Mouse (Mus musculus) common myeloid progenitor, adult 5-6 weeks (primary cell): Measurements from ENCODE around the gene Prr15l. TPM values are rescaled to one million over a fixed set of nuclear protein-coding genes. Genes with fewer than 3 reads are reported as not detected.
A peak's percentile ranks its signal among the peaks of the same experiment; 100 is the strongest.

Experiments used
- ATAC-seq: replicated peaks from 2 replicates; pipeline ENCODE4 v1.8.0; 2016; ENCODE audit warnings: low read depth, mild to moderate bottlenecking, moderate TSS enrichment, inconsistent platforms; ENCODE audit not compliant: poor library complexity, severe bottlenecking
- total RNA-seq: library from RNA; stranded (forward); fragments of 200-1000, 187-1606 nt; gene quantifications from 2 replicates; pipeline ENCODE4 v1.2.3, GENCODE M21; 2017

The Prr15l gene
- total RNA-seq, 1 experiment from 2014 or later = not detected

DNA sequence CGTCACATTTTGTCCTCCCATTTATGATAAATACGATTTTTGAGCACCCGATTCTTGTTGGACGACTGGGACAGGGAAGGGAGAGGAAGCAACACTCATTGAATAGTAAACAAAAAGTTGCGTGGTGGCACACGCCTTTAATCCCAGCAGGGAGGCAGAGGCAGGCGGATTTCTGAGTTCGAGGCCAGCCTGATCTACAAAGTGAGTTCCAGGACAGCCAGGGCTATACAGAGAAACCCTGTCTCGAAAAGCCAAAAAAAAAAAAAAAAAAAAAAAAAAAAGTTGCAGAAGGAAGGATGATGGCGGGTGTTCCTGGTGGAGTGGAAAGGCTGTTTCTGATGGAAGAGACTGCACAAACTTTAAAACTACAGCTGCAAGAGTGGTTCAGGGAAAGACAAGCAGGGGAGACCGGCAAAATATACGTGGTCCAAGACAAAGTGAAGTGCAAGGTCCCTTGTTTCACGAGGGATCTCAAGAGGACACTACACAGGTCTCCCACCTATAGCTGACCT is 11.0 kb upstream of the Prr15l start:
- ATAC-seq = no peak

DNA sequence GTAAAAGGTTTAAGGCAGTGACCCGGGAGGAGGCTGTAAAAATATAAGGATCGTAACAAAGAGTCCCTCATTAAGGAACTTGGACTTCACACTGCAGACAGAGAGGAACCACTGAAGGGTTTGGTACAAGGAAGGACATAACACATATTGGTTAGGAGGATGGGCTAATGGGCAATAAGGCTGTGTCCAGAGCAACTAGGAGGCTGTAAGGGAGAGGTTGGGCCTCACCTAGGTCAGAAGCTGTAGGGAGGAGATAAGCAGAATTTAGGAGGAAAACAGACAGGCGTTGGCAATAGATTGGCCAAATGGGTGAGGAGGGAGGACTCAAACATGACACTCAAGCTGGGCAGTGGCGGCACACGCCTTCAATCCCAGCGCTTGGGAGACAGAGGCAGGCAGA is 10.5 kb upstream of the Prr15l start:
- ATAC-seq = no peak

DNA sequence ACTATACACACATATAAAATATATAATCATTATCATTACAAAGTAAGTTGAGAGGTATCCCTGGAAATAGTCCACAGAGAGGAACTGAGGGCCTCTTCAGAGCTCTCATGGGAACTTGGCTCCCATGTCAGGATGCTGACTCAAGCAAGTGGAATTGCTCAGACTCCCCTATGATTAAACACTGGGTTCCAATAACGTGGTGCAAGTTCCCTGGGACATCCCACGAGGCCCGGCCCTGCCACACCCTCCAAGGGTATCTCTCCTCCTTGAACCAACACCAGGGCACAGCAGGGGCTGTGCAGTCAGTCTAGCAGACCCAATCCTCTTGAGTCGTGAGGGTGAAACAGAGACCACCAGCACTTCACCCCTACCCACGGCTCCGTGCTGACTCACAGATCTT is 8.9 kb upstream of the Prr15l start:
- ATAC-seq = no peak

DNA sequence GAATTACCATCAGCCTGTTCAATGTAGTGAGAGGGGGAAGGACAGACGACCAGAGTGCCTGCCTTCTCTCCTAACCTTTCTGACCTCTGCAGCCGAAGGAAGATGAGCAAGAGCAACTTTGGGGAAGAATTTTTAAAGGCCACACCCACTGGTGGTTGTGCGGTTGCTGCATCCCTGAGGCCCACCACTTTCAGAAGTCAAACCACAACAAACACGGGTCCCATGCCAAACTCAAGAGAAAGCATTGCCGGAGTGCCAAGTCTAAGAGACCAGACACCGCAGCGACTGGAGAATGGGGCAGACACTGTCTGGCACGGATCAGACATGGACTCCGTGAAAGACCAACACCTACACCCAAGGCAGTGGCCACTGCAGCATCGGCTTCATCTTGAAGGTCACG is 3.0 kb upstream of the Prr15l start:
- ATAC-seq = peak; percentile 62

DNA sequence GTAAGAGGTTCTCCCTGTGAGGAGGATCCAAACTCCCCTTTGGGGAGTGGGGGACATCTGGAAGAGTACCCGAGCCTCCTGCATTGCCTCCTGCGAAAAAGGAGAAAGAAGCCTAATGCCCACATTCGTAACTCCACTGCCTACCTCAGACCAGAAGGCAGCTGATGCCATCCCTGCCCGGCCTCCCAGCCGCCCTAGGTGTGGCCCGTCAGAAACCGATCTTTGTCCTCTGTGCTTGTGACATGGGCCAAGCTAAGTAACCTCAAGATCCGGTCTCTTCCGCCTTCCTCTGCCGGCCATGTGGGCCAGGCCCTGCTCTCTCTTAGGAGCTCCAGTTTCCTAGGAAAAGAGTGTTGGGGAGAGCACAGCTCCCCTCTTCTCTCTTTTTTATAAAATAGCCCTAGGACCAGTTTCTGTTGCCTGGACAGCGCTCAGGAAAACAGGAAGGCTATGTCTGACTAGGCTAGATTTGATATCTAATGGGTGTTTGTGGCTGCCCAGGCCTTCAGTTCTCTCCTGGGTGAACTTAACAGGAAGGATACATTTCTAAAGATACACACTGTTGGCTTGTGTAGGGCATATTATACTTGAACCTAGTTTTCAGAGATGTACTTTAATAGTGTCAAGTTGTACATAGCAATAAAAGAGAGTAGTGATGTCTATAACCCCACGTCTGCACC is 2.3 kb upstream of the Prr15l start:
- ATAC-seq = no peak

DNA sequence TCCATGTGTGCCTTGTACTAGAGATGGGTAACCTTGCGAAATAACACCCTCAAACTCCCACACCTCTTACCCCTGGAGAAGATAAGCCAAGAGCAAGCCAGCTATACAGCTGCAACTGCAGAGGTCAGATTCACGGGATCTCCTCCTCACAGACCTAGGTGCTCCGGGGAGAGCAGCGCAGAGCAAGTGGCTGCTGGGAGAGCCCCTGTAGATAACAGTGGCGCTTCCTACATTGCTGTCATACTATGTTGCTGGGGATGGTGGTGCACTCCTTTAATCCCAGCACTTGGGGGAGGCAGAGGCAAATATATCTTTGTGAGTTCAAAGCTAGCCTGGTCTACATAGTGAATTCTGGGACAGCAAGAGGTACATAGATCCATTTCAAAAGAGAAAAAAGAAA is 1.3 kb upstream of the Prr15l start:
- no peak for ATAC-seq

DNA sequence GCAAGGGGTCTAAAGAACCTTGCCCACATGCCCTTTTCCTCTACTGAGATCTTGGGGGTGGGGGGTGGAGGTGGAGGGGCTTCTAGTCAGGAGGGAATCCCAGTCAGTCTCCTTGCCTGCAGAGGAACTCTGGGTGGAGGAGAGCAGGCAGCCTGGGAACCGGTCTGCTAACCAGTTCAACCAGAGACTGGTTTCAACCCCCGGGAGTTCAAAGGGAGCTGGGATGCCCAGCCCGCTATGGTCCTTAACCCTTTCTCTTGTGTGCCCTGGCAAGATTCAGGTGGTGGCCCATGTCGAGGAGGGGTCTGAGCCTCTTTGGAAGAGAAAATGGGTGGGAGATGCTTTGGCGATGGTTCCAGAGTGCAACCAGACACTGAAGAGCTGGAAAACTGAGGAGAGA is 787 bp downstream of the Prr15l start:
- no peak for ATAC-seq

DNA sequence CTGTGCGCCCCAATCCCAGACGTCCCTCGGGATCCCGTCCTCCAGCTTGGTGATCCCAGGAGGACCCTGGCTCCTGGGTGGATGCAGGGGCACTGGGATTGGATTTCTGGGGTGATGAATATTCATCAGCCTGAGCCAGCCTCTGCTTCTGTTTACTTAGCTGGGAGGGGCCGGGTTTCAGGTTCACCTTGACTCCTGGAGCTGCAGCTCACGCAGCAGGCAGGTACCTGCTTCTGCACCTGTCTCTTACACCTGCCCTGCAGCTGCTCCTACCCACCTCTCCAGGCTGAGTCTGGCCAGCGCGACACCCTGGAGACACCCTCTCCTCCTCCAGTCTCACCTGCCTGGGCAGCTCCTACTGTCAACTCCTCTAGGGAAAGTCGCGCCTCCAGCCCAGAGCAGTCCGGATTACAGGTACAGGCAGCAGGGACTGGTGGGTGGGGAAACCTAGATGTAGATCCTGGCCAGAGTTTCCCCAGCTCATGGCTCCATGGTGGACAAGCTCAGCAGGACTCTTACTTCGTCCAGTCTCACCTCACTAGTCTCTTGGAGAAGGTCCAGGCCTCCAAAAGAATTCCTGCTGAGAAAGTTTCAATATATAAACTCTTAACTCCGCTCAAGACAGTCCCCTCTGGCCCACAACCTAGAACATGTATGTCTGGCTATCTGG is 1.3 kb downstream of the Prr15l start:
- ATAC-seq = no peak

DNA sequence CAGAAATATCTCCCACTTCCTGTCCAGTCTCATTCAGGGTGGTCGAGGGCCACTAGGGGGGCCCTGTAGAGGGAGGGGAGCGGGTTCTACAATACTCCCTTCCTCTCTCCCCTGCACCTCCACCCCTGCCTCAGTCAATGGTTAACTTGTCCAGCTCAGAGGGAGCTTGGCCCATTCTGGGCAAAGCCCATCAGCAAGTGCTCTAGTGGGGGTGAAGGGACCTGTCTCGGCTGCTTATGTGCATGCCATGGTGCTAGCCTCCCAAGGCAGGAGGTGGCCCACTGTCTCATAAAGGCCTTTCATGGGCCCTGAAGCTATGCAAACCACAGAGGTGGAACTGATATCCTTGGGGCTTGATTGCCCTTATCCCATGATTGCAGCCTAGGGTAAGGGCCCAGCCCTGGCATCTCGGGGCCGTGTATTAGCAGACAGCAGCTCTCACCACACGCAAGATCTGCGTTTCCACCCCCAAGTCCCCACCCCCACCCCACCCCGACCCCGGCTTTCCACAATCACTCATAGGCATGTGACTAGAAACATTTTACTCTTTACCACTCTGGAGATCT is 1.9 kb downstream of the Prr15l start:
- ATAC-seq = no peak

DNA sequence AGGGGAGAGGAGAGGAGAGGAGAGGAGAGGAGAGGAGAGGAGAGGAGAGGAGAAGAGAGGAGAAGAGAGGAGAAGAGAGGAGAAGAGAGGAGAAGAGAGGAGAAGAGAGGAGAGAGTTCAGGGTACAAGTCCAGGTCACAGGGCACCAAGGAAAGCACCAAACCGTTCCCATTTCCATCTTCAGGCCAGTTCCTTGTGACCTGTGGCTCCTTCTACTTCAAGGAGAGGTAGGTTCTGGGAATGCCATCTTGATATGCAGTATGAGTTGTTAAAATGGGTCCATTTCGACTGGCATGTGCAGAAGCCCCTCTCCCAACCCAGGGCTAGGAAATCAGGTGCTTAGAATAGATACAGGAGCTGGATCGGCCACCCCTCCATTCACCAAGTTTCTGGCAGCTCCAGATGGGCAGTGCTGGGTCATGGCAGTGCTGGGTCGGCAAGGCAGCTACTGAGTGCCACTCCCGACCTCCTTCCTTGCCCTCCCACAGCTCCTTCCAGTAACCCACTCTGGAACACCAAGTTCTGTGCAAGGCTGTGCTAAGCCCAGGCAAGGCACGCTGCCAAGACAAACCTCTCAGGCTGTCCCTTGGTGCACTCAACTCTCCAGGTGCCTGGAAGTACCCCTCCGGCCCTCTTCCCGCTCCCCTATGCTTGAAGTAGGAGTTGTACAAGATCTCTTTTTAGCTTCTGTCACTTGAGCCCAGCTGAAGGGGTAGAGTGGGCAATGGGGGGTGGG is 3.6 kb downstream of the Prr15l start:
- no peak for ATAC-seq

DNA sequence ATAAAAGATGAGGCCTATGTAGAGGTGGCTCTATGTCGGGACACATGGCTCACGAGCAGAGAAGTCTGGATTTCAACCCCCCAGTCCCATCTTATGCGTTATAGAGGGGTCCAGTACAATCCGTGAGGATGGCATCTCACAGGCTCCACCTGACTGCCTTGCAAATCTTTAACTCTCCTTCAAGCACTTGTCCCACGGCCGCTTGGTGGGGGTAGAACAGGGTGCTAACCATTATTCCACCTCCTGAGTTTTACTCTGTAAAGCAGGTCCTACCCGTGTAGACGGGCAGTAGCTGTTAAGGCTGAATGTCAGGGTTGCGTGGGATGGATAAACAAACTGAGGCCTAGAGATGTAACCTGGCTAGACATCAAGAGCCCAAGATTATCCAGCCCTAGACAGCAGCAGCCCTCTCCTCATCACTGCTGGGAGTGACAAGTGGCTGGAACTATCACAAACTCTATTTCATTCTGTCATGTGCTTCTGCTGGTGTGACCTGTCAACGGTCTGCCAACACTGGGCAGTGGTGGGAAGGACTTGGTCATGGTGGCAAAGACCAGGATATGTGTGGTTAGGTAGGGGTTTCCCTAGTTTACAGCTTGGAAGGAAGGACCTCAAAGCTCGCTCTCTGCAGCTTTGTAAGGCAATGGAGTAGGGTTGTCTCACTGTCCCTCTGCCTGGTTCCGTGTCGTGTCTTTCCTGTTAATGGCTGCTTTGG is 5.8 kb downstream of the Prr15l start:
- ATAC-seq = 0 out of 2 replicates have a peak, but pooled peaks have one; percentile 16

DNA sequence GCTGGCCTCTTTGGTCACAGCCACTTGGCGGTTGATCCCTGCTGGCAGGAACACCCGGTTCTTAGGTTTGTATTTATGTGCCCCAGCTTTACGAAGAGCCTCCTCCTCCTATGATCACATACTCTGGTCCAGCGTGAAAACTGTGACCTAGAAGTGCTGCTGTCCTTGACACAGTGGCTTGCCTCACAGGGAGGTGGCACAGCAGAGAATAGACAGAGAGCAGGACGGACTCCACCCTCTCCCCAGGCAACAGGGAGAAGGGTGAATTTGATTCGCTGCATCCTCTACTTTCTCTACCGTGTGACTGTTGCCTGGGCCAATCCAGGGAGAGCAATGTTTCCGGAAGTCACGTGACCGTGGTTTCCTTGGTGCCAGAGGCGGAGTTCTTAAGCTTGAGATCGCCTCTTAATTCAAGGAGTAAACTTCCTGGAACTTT is 7.0 kb downstream of the Prr15l start:
- peak; percentile 61 for ATAC-seq

DNA sequence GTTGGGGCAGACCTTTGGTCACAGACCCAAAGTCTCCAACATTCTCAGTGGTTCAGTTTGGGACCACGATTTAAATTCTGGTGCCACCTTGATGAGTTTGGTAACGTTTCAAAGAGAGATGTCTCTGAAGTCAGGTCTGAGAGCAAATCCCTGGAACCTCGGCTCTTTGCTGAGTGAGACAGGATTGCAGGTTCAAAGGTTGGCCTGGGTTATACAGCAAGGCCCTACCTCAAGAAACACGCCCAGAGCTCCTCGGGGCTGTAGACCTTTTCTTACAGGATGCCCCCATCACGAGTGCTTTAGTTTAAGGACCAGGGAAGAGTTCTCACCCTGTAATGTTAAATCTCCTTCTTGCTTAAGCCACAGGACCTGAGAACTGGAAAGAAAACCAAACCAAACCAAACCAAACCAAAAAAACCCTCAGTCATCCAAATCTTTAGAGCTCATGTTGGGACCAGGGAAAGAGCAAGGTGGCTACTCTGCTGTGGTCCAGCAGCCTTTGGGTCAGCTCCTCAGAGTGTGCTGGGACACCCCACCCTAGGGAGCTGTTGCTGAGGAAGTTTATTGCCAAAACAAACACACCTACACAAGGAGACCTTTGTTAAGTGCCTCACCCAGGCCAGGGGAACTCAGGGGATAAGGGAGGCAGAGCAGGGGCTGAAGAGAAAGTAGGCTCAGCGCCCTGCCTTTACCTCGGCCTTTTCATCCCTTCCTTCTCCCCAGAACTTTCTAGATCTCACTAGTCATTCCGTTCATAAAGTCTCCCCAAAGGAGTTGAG is 8.2 kb downstream of the Prr15l start:
- no peak for ATAC-seq

DNA sequence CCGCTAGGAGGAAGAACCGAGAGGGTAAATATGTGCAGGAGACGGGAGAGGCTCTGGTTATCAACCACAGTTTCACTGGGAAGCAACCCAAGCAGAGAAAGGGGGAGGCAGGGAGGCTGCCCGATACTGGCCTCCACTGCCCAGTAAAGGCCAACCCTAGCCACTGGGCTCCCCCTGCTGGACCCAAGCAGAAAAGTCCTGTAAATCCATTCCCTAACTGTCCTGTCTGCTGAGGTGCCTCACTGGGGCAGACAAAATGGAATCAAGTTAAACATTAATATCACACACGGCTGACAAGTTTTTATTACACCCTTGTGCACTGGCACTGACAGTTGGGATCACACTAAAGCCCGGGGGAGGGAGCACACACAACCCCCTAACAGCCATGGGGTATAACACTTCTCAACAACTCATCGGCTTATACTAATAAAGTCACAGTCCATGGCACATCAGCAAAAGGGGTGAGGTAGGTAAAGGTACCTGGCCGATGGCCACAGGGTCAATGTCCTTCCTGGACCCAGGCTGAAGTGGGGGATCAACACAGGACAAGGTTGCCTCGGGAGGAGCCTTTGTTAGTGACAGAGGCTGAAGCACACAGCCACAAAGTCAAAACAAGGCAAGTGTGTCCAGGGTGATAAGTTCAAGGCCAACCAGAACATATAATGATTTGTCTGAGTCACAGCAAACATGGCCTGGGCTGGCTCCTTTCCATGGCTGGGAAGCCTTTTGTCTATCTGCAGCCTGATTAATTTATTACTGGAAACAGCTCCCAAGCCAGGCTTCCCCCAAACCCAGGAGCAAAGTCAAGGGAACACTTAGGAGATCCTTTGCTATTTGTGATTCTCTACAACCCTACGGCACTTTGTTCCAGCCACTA is 9.9 kb downstream of the Prr15l start:
- peak; percentile 50 for ATAC-seq

DNA sequence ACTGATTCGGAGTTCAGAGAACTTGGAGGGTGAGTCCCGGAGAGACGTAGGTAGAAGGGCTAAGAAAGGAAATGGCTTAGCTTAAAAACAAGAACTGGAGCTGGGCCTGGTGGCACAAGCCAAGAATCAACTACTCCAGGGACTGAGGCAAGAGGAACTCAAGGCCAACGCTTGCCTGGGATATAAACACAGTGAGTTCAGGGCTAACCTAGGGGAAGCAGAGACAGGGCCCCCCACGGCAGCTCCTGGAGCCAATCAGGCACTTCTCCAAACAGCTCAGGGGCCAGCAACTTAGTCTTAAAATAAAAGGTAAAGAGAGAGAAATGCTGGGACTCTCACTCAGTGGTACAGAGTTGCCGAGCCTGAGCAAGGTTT is 10.5 kb downstream of the Prr15l start:
- no peak for ATAC-seq

DNA sequence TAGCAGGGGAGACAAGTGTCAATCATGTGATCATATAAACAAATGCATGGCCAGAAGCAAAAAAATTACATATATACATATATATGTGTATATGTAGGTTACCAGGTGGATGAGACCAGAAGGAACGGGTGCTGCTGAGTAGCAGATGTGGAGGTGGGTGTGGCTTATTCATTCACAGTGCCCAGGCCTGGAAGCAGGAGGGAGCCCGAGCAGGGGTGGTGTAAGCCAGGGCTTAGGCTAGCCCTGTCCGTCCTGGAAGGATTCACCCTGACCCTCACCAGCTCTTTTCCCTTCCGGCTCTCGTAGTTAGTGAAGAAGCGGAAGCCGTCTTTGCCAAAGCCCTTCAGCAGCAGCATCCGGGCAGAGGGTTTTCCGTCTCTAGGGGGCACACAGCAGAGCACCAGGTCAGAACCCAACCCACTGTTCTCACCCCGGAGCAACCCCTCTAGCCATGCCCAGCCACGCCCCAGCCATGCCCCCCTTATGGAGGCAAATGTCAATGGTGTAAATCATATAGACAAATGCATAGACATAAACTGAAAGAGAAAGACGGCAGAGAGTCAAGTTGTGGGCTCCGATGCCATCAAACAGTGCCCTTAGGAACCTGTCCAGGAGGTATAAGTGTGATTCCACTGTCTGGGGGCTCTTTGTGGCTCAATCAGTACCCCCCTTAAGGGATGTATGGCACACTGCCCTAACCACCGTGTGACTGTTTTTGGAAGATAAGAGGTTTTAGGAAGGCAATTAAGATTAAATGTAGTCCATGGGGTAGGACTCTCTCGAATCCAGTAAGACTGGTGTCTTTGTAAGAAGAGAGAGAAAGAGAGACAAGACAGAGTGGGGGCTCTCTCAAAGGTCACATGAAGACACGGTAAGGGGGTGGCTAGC is 12.9 kb downstream of the Prr15l start:
- ATAC-seq = 0 out of 2 replicates have a peak, but pooled peaks have one; percentile 5

DNA sequence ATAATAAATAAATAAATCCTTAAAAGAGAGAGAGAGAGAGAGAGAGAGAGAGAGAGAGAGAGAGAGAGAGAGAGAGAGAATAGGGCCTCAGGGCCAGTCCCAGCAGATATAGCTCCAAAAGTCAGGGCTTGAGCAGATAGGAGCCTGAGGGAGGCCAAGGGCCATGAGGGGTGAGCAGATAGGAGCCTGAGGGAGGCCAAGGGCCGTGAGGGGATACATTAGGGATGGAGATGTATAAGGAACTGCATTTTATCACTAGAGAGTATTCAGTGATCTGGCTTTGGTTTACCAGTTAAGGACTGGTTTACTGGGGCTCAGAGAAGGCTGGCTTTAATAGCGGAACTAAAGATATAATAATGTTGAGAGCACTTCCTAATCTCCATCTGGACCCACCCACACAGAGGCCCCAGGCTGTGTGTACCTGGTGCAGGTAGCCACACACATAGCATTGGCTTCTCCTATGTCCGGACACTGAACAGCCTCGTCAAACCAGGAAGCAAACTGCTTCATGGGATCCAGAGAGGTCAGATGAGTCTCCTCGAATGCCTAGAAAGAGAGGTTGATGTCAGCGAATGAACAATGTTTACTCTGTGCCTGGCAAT is 14.2 kb downstream of the Prr15l start:
- ATAC-seq = no peak
